Mouse (Mus musculus) mammary gland, adult 2 months (tissue): ENCODE results near the gene Fcho1. TPM values are rescaled to one million over a fixed set of nuclear protein-coding genes. Genes with fewer than 3 reads are reported as not detected.

Experiments used
- polyA plus RNA-seq: library from polyadenylated mRNA; depleted of rRNA; stranded (reverse); fragments of >200 nt; gene quantifications from 2 replicates; pipeline ENCODE4 v1.2.3, GENCODE M21; 2012; ENCODE audit warnings: low replicate concordance; rRNA removed

The Fcho1 gene
- 57.5 and 167 TPM in 2 replicates for polyA plus RNA-seq

DNA sequence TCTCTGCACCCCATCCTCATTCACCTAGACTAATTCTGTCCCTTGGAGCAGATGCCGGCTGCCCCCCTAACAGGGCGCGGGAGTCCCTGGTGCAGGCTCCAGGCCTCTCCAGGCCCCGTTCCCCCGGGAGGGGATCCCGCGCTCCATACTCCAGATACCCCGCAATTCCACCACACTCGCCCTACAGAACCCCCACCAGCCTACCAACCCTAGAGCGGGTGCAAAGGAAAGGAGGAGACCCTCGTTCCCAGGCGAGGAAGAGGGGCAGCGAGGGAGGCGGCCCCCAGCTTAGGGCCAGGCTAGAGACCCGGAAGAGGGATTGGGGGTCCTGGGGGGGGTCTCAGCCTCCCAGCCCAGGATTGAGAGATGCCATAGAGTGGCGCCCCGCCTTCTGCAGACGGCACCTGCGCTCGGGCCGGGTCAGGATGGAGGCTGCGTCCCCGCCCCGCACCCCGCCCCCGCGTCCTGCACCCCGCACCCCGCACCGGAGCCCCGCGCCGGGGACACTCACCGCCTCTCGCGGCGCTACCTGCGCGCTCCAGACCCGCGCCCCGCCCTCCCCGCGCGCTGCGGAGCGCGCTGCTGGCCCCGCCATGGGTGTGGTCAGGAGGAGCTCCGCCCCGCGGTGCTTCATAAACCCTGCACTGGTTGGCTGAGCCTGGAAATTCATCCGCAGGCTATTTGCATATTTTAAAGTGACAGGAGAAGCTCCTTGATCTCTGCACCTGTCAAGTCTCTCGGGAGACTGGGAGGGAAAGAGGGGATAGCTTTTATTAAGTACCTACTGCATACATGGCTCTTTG lies at the start of gene Fcho1:
Fcho1 (minus strand) TSS at position 595 of the 803 bp plus-strand sequence.

GRCm38 (mm10) chr8:71701414-71702086 lies 24.0 kb downstream of the Fcho1 start, which contains the start of gene B3gnt3:
Gene B3gnt3 (minus strand): TSS chr8:71701789.

GRCm38 (mm10) chr8:71689028-71689427 lies 36.5 kb downstream of the Fcho1 start, which contains the start of gene Insl3:
Gene Insl3 (plus strand): TSS chr8:71689214.

GRCm38 (mm10) chr8:71676020-71676741 lies 49.3 kb downstream of the Fcho1 start, which contains the start of gene Jak3:
Gene Jak3 (plus strand): TSS chr8:71676296.

GRCm38 (mm10) chr8:71671549-71671965 lies 54.0 kb downstream of the Fcho1 start, which contains the start of gene Unc13a:
Gene Unc13a (minus strand): TSS chr8:71671757.

Other genes with a start within 250 kb of the Fcho1 start
- gene Ano8, start 239.8 kb downstream of the Fcho1 start, polyA plus RNA-seq: 20.8 and 48.1 TPM in 2 replicates
- 27.0 and 51.9 TPM in 2 replicates for gene Gtpbp3, start 237.6 kb downstream of the Fcho1 start, polyA plus RNA-seq
- gene Plvap, start 214.0 kb downstream of the Fcho1 start, polyA plus RNA-seq: 191 and 472 TPM in 2 replicates
- gene Ccdc194, start 200.0 kb downstream of the Fcho1 start, polyA plus RNA-seq: 0.23 TPM in 1 of 2 replicates, not detected in the other
- 243 and 517 TPM in 2 replicates for gene Bst2, start 188.3 kb downstream of the Fcho1 start, polyA plus RNA-seq
- 101 and 186 TPM in 2 replicates for gene Mvb12a, start 182.8 kb downstream of the Fcho1 start, polyA plus RNA-seq
- gene Tmem221, start 166.8 kb downstream of the Fcho1 start, polyA plus RNA-seq: 3.2 and 6.8 TPM in 2 replicates
- 0.63 and 0.92 TPM in 2 replicates for gene Nxnl1, start 159.1 kb downstream of the Fcho1 start, polyA plus RNA-seq
- gene Slc27a1, start 156.8 kb downstream of the Fcho1 start, polyA plus RNA-seq: 854 and 1,064 TPM in 2 replicates
- gene Pgls, start 133.5 kb downstream of the Fcho1 start, polyA plus RNA-seq: 137 and 341 TPM in 2 replicates
- gene Fam129c, start 128.1 kb downstream of the Fcho1 start, polyA plus RNA-seq: 7.2 and 22.1 TPM in 2 replicates
- 159 and 238 TPM in 2 replicates for gene Colgalt1, start 114.7 kb downstream of the Fcho1 start, polyA plus RNA-seq
- 1.2 and 1.5 TPM in 2 replicates for gene Unc13a, start 54.0 kb downstream of the Fcho1 start, polyA plus RNA-seq
- 54.2 and 110 TPM in 2 replicates for gene Jak3, start 49.4 kb downstream of the Fcho1 start, polyA plus RNA-seq
- gene Insl3, start 36.5 kb downstream of the Fcho1 start, polyA plus RNA-seq: 45.3 and 91.7 TPM in 2 replicates
- gene B3gnt3, start 23.9 kb downstream of the Fcho1 start, polyA plus RNA-seq: 18.6 and 33.3 TPM in 2 replicates
- gene Zfp709, start 156.3 kb upstream of the Fcho1 start, polyA plus RNA-seq: 0.59 and 0.86 TPM in 2 replicates
- 0.43 and 0.86 TPM in 2 replicates for gene Zfp882, start 182.9 kb upstream of the Fcho1 start, polyA plus RNA-seq
- 1.5 and 4.1 TPM in 2 replicates for gene Zfp617, start 182.9 kb upstream of the Fcho1 start, polyA plus RNA-seq
- 2.8 and 6.7 TPM in 2 replicates for gene Zfp961, start 225.3 kb upstream of the Fcho1 start, polyA plus RNA-seq